Mouse (Mus musculus) testis, adult 2 months (tissue): ENCODE data around the gene Sprtn. TPM values are rescaled to one million over a fixed set of nuclear protein-coding genes. Genes with fewer than 3 reads are reported as not detected.

Experiments used
- H3K27ac ChIP-seq: fragments of 200-500 bp; 2 replicates; pipeline ENCODE4 v1.5.1; 2012; ENCODE audit warnings: low read depth, low read length; ENCODE audit not compliant: control insufficient read depth, insufficient read depth
- H3K27me3 ChIP-seq: fragments of 200-500 bp; 2 replicates; pipeline ENCODE4 v1.6.1; 2012; ENCODE audit warnings: mild to moderate bottlenecking, low read length, moderate library complexity; ENCODE audit not compliant: control insufficient read depth, insufficient read depth
- H3K36me3 ChIP-seq: fragments of 200-500 bp; 2 replicates; pipeline ENCODE4 v1.6.1; 2012; ENCODE audit warnings: mild to moderate bottlenecking, low read length; ENCODE audit not compliant: control insufficient read depth, insufficient read depth
- H3K4me1 ChIP-seq: fragments of 200-500 bp; 2 replicates; pipeline ENCODE4 v1.6.1; 2012; ENCODE audit warnings: low read length; ENCODE audit not compliant: control insufficient read depth, insufficient read depth
- H3K4me3 ChIP-seq: fragments of 200-500 bp; 2 replicates; pipeline ENCODE4 v1.5.1; 2012; ENCODE audit warnings: low read depth, mild to moderate bottlenecking, low read length, moderate library complexity, mixed read lengths; ENCODE audit not compliant: control insufficient read depth
- CTCF ChIP-seq: fragments of 200-500 bp; IDR thresholded peaks from 2 replicates; pipeline ENCODE4 v1.5.1; 2012; ENCODE audit warnings: low read depth, mild to moderate bottlenecking, inconsistent platforms, low read length, moderate library complexity; ENCODE audit not compliant: control insufficient read depth, insufficient read depth, insufficient replicate concordance
- POLR2A ChIP-seq: fragments of 200-500 bp; IDR thresholded peaks from 2 replicates; pipeline ENCODE4 v1.6.1; 2012; ENCODE audit warnings: low read depth, mild to moderate bottlenecking, inconsistent platforms, low read length, moderate library complexity; ENCODE audit not compliant: control insufficient read depth
- polyA plus RNA-seq: library from polyadenylated mRNA; depleted of rRNA; stranded (reverse); fragments of >200 nt; gene quantifications from 2 replicates; pipeline ENCODE4 v1.2.3, GENCODE M21; 2012

Sprtn gene
- polyA plus RNA-seq, 1 experiment: 129 TPM

DNA sequence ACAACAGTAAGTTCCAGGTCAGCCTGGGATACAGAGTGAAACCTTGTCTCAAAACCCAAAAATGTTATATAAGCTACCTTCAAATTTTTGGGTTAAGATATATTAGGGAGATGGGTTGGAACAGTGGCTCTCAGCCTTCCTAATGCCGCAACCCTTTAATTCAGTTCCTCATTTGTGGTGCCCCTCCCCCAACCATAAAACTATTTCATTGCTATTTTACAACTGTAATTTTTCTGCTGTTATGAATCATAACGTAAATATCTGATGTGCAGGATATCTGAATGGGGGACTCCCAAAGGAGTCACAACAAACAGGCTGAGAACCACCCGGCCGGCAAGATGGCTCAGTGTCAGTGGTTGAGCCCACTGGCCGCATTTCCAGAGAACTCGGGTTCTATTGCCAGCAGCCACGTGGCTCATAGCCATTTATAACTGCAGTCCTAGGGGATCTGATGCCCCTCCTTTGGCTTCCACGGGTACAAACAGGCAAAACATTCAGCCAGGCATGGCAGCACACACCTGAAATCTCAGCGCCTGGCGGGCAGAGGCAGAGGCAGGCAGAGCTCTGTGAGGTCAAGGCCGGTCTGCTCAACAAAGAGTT lies 24.9 kb downstream of the Sprtn start:
- TF ChIP-seq CTCF (no peak), POLR2A (no peak)
- H3K27ac ChIP-seq: no peak overlapping the region
- no peak overlapping the region for H3K4me3 ChIP-seq
- H3K36me3 ChIP-seq: no peaks in the 10 kb centered on the region
- H3K4me1 ChIP-seq: no peaks in the 10 kb centered on the region; the same call in 1 of the 2 replicates
- H3K27me3 ChIP-seq: no peaks in the 10 kb centered on the region

DNA sequence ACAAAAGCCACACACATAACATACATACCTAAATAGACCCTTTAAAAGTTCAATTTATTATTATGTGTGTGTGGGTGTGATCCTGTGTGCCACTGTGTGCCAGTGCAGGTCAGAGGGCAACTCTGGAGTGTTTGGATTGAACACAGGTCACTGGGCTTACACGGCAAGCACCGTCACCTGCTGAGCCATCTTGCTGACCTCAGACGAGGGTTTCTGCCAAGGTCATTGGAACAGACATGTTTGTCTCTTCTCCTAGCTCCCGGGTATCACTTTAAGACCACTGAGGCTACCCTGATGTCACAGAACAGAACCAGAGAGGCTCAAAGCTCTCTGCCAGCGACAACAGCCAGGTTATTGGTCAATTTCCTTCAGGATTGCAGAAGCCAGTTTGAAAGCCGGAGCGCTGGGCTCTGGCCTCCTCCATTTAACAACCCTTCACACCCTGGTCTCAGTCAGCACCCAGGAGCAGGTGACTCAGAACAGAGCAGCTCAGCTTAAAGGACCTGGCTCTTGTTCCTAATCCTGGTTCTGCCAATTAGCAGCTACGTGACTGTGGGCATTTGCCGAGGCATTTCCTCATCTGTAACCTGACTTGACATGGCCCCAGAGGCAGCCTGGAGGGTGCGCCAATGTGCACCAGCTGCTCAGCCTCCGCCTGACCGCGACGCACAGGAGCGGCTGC lies 26.4 kb downstream of the Sprtn start:
- Histone ChIP-seq H3K36me3 (no peaks in the 10 kb centered on the region), H3K27ac (no peak overlapping the region; the same call in 1 of the 2 replicates), H3K4me1 (no peaks in the 10 kb centered on the region; the same call in 1 of the 2 replicates), H3K4me3 (no peak overlapping the region), H3K27me3 (no peaks in the 10 kb centered on the region)
- TF ChIP-seq CTCF (no peak), POLR2A (no peak)

DNA sequence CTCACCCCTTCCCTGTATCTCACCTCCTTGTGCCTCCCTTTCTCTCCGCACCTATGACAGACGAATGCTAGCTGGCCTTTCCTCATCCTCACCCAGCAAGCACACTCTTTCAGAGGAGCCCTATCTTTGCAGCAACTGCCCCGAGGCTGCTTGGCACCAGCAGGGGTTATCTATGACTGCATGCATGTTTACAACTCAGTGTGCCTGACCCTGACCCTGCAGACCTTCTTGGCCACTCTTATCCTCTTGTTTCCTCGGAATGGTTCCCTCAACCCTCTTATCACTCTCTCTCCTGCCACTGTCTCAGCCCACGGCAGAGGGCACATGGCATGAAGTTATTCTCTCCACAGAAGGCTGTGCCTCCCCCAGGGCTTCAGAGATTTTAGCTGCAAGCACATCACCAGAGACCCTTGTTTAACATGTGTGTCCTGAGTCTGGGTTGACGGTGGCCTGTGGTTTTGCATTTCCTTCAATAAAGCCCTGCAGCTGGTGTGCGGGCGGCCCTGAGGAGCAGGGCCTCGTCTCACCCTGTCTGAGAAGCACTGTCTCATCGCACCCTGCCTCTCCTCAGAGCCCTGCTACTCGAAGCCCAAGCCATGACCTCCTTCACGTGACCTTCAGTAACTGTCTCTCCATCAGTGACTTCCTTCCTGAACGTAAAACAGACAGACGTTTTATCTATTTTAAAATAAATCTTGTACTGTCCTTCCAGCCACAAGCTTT lies 28.0 kb downstream of the Sprtn start:
- TF ChIP-seq CTCF (no peak), POLR2A (no peak)
- no peak overlapping the region for H3K4me3 ChIP-seq
- no peaks in the 10 kb centered on the region; the same call in 1 of the 2 replicates for H3K4me1 ChIP-seq
- H3K27me3 ChIP-seq: no peaks in the 10 kb centered on the region
- H3K36me3 ChIP-seq: no peaks in the 10 kb centered on the region
- no peak overlapping the region for H3K27ac ChIP-seq

DNA sequence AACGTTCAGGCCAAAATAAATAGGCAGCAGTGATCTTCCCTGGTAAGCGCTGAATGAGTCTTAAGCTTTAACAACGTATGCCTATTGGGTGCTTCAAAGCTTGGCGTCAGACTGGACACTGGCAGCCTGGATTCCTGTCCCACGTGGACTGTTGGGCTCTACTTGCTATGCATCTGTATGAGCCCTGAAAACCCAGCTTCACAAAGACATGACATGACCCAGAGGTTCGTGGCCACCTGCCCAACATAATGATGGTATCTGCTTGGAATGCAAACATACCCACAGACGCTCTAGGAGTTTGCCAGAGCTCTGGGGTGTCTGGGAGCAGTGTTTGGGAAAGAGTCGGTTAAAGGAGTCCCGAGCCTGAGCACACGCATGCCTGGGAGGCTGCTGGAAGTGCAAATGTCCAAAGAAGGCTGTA lies 28.7 kb downstream of the Sprtn start:
- Histone ChIP-seq H3K27ac (no peak overlapping the region), H3K4me3 (no peak overlapping the region), H3K36me3 (no peaks in the 10 kb centered on the region), H3K4me1 (no peaks in the 10 kb centered on the region; the same call in 1 of the 2 replicates), H3K27me3 (no peaks in the 10 kb centered on the region)
- TF ChIP-seq POLR2A (no peak), CTCF (no peak)

DNA sequence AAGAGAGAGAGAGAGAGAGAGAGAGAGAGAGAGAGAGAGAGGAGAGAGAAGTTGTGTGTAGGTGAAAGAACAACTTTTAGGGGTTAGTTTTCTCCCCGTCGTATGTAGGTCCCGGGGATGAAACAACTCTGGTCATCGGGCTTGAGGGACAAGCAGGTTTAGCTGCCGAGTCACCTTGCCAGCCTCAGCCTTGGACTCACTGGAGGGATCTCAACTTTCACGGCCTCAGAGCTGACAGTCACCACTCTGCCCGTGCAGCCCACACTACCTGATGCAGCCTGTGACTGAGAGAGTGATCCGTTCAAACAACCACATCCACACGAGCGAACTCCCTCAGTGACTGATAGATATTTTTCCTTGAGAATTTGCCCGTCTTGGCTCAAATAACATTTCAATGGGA lies 31.3 kb downstream of the Sprtn start:
- no peaks in the 10 kb centered on the region for H3K36me3 ChIP-seq
- no peaks in the 10 kb centered on the region for H3K4me1 ChIP-seq
- no peak overlapping the region for H3K27ac ChIP-seq
- no peak overlapping the region for H3K4me3 ChIP-seq
- no peaks in the 10 kb centered on the region for H3K27me3 ChIP-seq
- no peak for TF ChIP-seq CTCF
- no peak for TF ChIP-seq POLR2A

DNA sequence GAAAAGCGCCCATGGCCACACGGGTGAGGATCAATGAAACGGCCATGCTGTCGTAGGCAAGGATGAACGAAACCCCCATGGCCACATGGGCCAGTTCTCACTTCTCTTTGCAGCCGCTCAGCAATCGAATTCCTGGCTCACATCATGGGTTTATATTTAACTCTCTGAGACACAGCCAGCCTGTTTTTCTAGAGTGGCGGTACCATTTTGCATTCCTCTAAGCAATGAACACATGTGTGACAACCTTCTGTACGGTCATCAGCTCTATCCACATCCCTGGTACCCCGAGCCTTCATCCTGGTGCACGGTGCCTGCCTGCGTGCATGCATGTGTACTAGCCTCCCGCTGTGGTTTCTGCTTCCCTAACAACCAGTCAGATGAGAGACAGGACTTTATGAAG lies 32.4 kb downstream of the Sprtn start:
- H3K27me3 ChIP-seq: no peaks in the 10 kb centered on the region
- H3K36me3 ChIP-seq: no peaks in the 10 kb centered on the region
- H3K4me1 ChIP-seq: no peaks in the 10 kb centered on the region

DNA sequence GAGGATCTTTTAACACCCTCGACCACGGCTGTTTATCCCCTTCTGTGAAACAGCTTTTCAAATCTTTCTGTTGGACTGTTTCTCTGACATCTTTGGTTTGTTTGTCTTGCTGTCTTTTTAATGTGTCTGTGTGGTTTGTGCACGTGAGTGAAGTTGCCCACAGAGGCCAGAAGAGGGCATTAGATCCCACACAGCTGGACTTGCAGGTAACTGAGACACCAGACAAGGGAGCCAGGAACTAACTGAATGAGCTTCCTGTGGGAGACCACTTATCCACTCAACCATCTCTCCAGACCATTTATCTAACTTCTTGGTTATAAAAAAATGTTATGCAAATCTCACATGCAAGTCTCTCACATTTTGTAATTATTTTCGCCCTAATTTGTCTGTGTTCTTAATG lies 33.0 kb downstream of the Sprtn start:
- H3K4me3 ChIP-seq: no peak overlapping the region
- H3K36me3 ChIP-seq: no peaks in the 10 kb centered on the region
- no peaks in the 10 kb centered on the region for H3K27me3 ChIP-seq
- no peaks in the 10 kb centered on the region for H3K4me1 ChIP-seq
- TF ChIP-seq CTCF: no peak
- no peak for TF ChIP-seq POLR2A
- no peak overlapping the region for H3K27ac ChIP-seq

More for the DNA sequence above, 32.4 kb downstream of the Sprtn start:
- Histone ChIP-seq H3K27ac (no peak overlapping the region), H3K4me3 (no peak overlapping the region)
- TF ChIP-seq POLR2A (no peak), CTCF (no peak)
